32 mouse cellular contexts compared by ENCODE assay signal in the genomic region with DNA sequence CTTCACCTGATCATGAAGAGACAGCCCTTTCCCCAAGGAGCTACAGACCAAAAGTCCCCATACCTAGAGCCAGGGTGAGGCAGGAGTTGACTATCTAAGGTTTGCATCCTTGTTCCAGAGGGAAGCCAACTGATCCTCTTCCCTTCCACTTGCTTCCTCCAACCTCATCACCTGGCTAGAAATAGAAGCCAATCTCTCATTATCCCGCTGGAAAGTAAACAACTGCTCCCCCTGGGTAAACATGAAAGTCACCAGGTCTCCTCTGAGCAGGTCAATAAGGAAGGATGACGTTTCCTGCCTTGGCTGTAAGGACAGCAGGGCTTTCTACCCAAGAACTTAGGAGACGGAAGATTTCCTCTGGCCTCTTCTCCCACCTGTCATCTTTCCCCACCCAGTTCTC.
DNase-seq lines count a peak whose midpoint lies in the region; ATAC-seq lines count a peak whose summit lies in the region.
"Had no signal": no experiment of that assay in that cellular context is flagged by ENCODE, and none has a peak within 500 bp of the region (broad histone marks: within the 10 kb centered on the region; RNA-seq: fewer than 3 reads in every experiment).

No protein-coding gene starts in this region.

- WGBS in hindbrain, embryonic 10.5 days = 64% methylated on average over 3 of the region's 3 CpGs
- 79% methylated on average over 3 of the region's 3 CpGs for WGBS in hindbrain, embryonic 14.5 days
- WGBS in large intestine, adult 2 months = 19% methylated on average over 3 of the region's 3 CpGs

- H3K36me3 ChIP-seq in hindbrain, embryonic 10.5 days = no peaks in the 10 kb centered on the region
- no peaks in the 10 kb centered on the region for H3K36me3 ChIP-seq in hindbrain, embryonic 14.5 days (replicated peaks; ENCODE audit: control insufficient read depth, insufficient read depth)
- H3K36me3 ChIP-seq: embryonic facial prominence, embryonic 12.5 days; hindbrain, embryonic 13.5 days; limb, embryonic 13.5 days; lung, embryonic 15.5 days; neural tube, embryonic 12.5 days had no signal

- no peak for DNase-seq in hindbrain, embryonic 10.5 days (ENCODE audit: low spot score)
- no peak for DNase-seq in hindbrain, embryonic 14.5 days (ENCODE audit: low spot score)
- peak; percentile 34 for DNase-seq in lung, postnatal 36 days
- DNase-seq in lung, postnatal 14 days = no peak
- DNase-seq in large intestine, adult 2 months (ENCODE audit: low read depth, low spot score) = peak; percentile 78
- no peak for DNase-seq in left cerebral cortex, postnatal 14 days (ENCODE audit: low spot score in 2 of 2)
- DNase-seq in ovary, adult 18-20 months (ENCODE audit: low spot score) = no peak
- DNase-seq: adrenal gland, adult 8-10 months; cerebellum, adult 8-10 months; cerebellum, postnatal 25 days; gastrocnemius, adult 2 months; gastrocnemius, postnatal 36 days; heart, adult 18-20 months; heart, postnatal 36 days; kidney, adult 9 months; kidney, postnatal 14 days; right cerebral cortex, postnatal 4 days; thymus, adult 18-20 months; thymus, postnatal 25 days had no signal

- H3K27me3 ChIP-seq in hindbrain, embryonic 10.5 days (ENCODE audit: insufficient read depth, poor library complexity, severe bottlenecking) = peaks cover 23% of the 10 kb centered on the region
- no peaks in the 10 kb centered on the region for H3K27me3 ChIP-seq in hindbrain, embryonic 14.5 days (ENCODE audit: control insufficient read depth, insufficient read depth, low read length)
- H3K27me3 ChIP-seq: embryonic facial prominence, embryonic 12.5 days; hindbrain, embryonic 13.5 days; limb, embryonic 13.5 days; lung, embryonic 15.5 days; neural tube, embryonic 12.5 days had no signal

- peaks cover 83% of the 10 kb centered on the region for H3K4me1 ChIP-seq in hindbrain, embryonic 10.5 days (replicated peaks)
- H3K4me1 ChIP-seq in hindbrain, embryonic 14.5 days (replicated peaks; ENCODE audit: control insufficient read depth, insufficient read depth, low read length) = peaks cover 38% of the 10 kb centered on the region

- H3K9ac ChIP-seq in hindbrain, embryonic 14.5 days = no peak overlapping the region
- H3K9ac ChIP-seq: embryonic facial prominence, embryonic 12.5 days; hindbrain, embryonic 13.5 days; limb, embryonic 13.5 days; liver, embryonic 14.5 days; lung, embryonic 15.5 days; neural tube, embryonic 12.5 days had no signal

- H3K9me3 ChIP-seq in hindbrain, embryonic 10.5 days = no peaks in the 10 kb centered on the region
- no peaks in the 10 kb centered on the region for H3K9me3 ChIP-seq in hindbrain, embryonic 14.5 days (ENCODE audit: control insufficient read depth, low read length)
- H3K9me3 ChIP-seq: embryonic facial prominence, embryonic 12.5 days; G1E; hindbrain, embryonic 13.5 days; limb, embryonic 13.5 days; lung, embryonic 15.5 days; neural tube, embryonic 12.5 days had no signal

- no peak overlapping the region for H3K4me3 ChIP-seq in hindbrain, embryonic 10.5 days
- H3K4me3 ChIP-seq in hindbrain, embryonic 14.5 days (replicated peaks; ENCODE audit: low read length) = no peak overlapping the region
- H3K4me3 ChIP-seq: embryonic facial prominence, embryonic 12.5 days; gastrocnemius, adult 2 months; hindbrain, embryonic 13.5 days; left cerebral cortex, adult 2 months; limb, embryonic 13.5 days; lung, embryonic 15.5 days; myocyte; neural tube, embryonic 12.5 days had no signal

- no peak overlapping the region for H3K4me2 ChIP-seq in hindbrain, embryonic 14.5 days (replicated peaks)
- H3K4me2 ChIP-seq: embryonic facial prominence, embryonic 12.5 days; heart, embryonic 11.5 days; hindbrain, embryonic 13.5 days; limb, embryonic 13.5 days; lung, embryonic 15.5 days; midbrain, embryonic 11.5 days; neural tube, embryonic 12.5 days had no signal

- intact Hi-C loops in left cerebral cortex, postnatal 14 days (cut with DNase I) = no loop called here

- peak overlapping the region; percentile 96 for H3K27ac ChIP-seq in hindbrain, embryonic 10.5 days
- no peak overlapping the region for H3K27ac ChIP-seq in hindbrain, embryonic 14.5 days
- H3K27ac ChIP-seq: embryonic facial prominence, embryonic 12.5 days; gastrocnemius, adult 2 months; hindbrain, embryonic 13.5 days; left cerebral cortex, adult 2 months; limb, embryonic 13.5 days; liver, embryonic 14.5 days; lung, embryonic 15.5 days; neural tube, embryonic 12.5 days had no signal

- no peak for ATAC-seq in hindbrain, embryonic 14.5 days (ENCODE audit: low FRiP score)
- ATAC-seq: forebrain, embryonic 16.5 days; midbrain, embryonic 16.5 days had no signal

Comparison
In these comparisons a context has a peak if more than half of its experiments do, and no peak if none do; other contexts are left out.
1. DNase-seq: peak in lung, postnatal 36 days (single experiment) and large intestine, adult 2 months (single experiment); none in hindbrain, embryonic 10.5 days (single experiment), hindbrain, embryonic 14.5 days (single experiment), lung, postnatal 14 days (single experiment), left cerebral cortex, postnatal 14 days (0 of 2) and ovary, adult 18-20 months (single experiment).